Mouse (Mus musculus) stomach, postnatal 0 days (tissue): Measurements from ENCODE around the gene Rftn1.

ENCODE experiments used
- CTCF ChIP-seq: IDR thresholded peaks from 2 replicates; pipeline ENCODE4 v1.5.1; 2016; ENCODE audit warnings: antibody characterized with exemption, low read depth, mild to moderate bottlenecking, moderate library complexity
- EP300 ChIP-seq: optimal IDR thresholded peaks from 2 replicates; pipeline ENCODE3; 2016; ENCODE audit warnings: antibody characterized with exemption

- TF ChIP-seq CTCF (no peak), EP300 (no peak)
Observed at GRCm38 (mm10) chr17:50002171-50002570, 188.3 kb downstream of the Rftn1 start.
